Mouse (Mus musculus) heart, embryonic 14.5 days (tissue): ENCODE measurements around the gene Plcl1. TPM values are rescaled to one million over a fixed set of nuclear protein-coding genes. Genes with fewer than 3 reads are reported as not detected.
"Not testable (repeated sequence)": the region's sequence is repeated elsewhere in the genome, so short reads cannot be mapped to it uniquely, and the experiment has no call there.

ENCODE experiments used
- ATAC-seq: fragments of 200-750 bp; cut with Nextera tagmentation; 2 replicates; pipeline ENCODE4 v1.8.0; 2017; ENCODE audit warnings: low read depth, moderate TSS enrichment; ENCODE audit not compliant: insufficient number of reproducible peaks, insufficient read depth, low FRiP score
- H3K27ac ChIP-seq, 2 experiments: fragments of 200-500 bp in 1 of 2; fragments of 300-500 bp in 1 of 2; sonication (generic) in 1 of 2; replicated peaks in 1 of 2; 2 replicates each; pipeline ENCODE4 v1.5.1; 2012 to 2014; ENCODE audit warnings: low read depth in 2 of 2, low read length in 2 of 2, control low read depth in 1 of 2, mild to moderate bottlenecking in 1 of 2, mixed read lengths in 1 of 2; ENCODE audit not compliant: control insufficient read depth in 1 of 2, insufficient read depth in 1 of 2
- H3K27me3 ChIP-seq: fragments of 300-500 bp; sonication (generic); 2 replicates; pipeline ENCODE4 v1.6.1; 2014; ENCODE audit warnings: mild to moderate bottlenecking, low read length, control low read depth; ENCODE audit not compliant: control insufficient read depth, insufficient read depth
- H3K36me3 ChIP-seq: fragments of 300-500 bp; sonication (generic); 2 replicates; pipeline ENCODE4 v1.6.1; 2014; ENCODE audit warnings: mild to moderate bottlenecking, control low read depth, low read length, mixed read lengths; ENCODE audit not compliant: control insufficient read depth, insufficient read depth
- H3K4me1 ChIP-seq, 2 experiments: fragments of 200-500 bp in 1 of 2; fragments of 300-500 bp in 1 of 2; sonication (generic) in 1 of 2; 2 replicates each; pipeline ENCODE4 v1.6.1; 2012 to 2014; ENCODE audit warnings: low read length in 2 of 2, control low read depth in 1 of 2, mixed read lengths in 1 of 2; ENCODE audit not compliant: control insufficient read depth in 2 of 2, insufficient read depth in 2 of 2
- H3K4me2 ChIP-seq: fragments of 300-500 bp; sonication (generic); 2 replicates; pipeline ENCODE4 v1.6.1; 2014; ENCODE audit warnings: mild to moderate bottlenecking, low read length
- H3K4me3 ChIP-seq, 2 experiments: fragments of 200-500 bp in 1 of 2; fragments of 300-500 bp in 1 of 2; sonication (generic) in 1 of 2; 2 replicates each; pipeline ENCODE4 v1.5.1; 2012 to 2014; ENCODE audit warnings: low read length in 2 of 2, mild to moderate bottlenecking in 2 of 2, control low read depth in 1 of 2, low read depth in 1 of 2, moderate library complexity in 1 of 2; ENCODE audit not compliant: control insufficient read depth in 1 of 2, insufficient read depth in 1 of 2
- H3K9ac ChIP-seq: fragments of 300-500 bp; sonication (generic); 2 replicates; pipeline ENCODE4 v1.6.1; 2014; ENCODE audit warnings: mild to moderate bottlenecking, low read length
- H3K9me3 ChIP-seq: fragments of 300-500 bp; sonication (generic); 2 replicates; pipeline ENCODE4 v1.6.1; 2016; ENCODE audit warnings: low read length, control low read depth; ENCODE audit not compliant: control insufficient read depth
- WGBS: fragments of 180-500 bp; shearing (Covaris S2); extraction: QIAGEN DNeasy Blood & Tissue Kit; methylation state at CpG from one replicate; pipeline ENCODE4 v1.1.7; 2014; 5-methylcytosine and 5-hydroxymethylcytosine counted together
- polyA plus RNA-seq: library from polyadenylated mRNA; unstranded; fragments of >200 nt; fragmentation: Nextera tagmentation; extraction: Ambion mirVana; gene quantifications from 2 replicates; pipeline ENCODE4 v1.2.1, GENCODE M21; 2014

The Plcl1 gene
- polyA plus RNA-seq, 1 experiment from 2014 or later = 1.2 TPM

DNA sequence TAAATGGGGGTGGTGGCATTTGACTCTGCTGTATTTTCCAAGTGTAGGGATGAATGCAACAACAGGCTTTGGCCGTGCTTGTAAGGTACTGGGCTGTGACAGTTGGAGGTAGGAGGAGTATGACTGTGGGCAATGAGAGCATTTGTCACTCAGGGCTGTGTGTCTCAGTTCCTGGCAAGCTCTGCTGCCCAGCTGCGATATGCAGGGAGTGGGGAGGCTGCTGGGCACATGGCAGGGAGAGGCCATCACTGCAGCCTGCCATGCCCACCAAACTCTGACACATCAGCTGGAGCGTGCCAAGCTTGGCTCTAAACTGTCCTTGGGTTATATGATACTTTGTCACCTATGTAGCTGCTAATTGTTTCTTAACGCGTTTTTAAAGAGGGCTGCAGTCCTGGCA is 48.4 kb downstream of the Plcl1 start:
- Histone ChIP-seq H3K4me1 (peaks cover 0 to 2% of the 10 kb centered on the region in 2 experiments; a peak in 1 of 4 replicates), H3K9ac (no peak overlapping the region), H3K4me2 (no peak overlapping the region), H3K9me3 (no peaks in the 10 kb centered on the region), H3K27ac (no peak overlapping the region), H3K4me3 (no peak overlapping the region), H3K27me3 (no peaks in the 10 kb centered on the region), H3K36me3 (no peaks in the 10 kb centered on the region)
- WGBS = 63% methylated on average over 5 of the region's 5 CpGs
- ATAC-seq = no peak

DNA sequence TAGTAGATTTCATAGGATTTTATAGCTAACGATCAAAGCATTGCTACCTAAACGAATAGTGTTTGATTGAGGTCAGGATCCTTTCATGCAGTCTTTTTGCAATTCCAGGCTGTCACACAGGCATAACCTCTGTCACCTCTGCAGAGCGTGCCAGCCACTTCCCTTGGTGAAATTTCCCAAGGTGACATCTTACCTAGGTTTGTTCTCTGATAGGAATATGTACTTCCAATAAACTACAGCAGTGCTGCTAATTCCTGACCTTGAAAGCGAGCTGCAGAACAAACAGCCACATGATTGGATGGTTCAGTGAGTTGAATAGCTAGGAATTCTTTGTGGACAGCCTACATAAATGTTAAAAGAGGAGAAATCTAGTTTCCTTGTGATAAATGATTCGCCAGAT is 56.6 kb downstream of the Plcl1 start:
- 81% methylated on average over 5 of the region's 5 CpGs for WGBS

DNA sequence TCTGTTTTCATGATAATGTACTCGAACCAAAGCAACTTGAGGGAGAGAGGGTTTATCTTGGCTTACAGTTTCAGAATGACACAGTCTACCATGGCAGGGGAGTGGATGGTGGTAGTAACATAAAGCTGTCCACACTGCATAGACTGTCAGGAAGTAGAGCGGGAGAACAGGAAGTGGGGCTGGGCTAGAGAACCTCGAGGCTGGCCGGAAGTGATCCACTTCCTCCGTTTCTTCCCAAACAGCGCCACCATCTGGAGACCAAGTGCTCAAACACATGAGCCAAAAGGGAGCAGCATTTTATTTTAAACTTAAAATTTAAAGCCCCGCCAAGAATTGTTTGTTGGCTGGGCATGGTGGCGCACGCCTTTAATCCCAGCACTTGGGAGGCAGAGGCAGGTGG is 68.0 kb downstream of the Plcl1 start:
- Histone ChIP-seq H3K27me3 (no peaks in the 10 kb centered on the region), H3K4me1 (no peaks in the 10 kb centered on the region), H3K9ac (no peak overlapping the region), H3K4me2 (no peak overlapping the region), H3K4me3 (no peak overlapping the region), H3K36me3 (no peaks in the 10 kb centered on the region), H3K27ac (no peak overlapping the region), H3K9me3 (no peaks in the 10 kb centered on the region)
- ATAC-seq = no peak
- 73% methylated on average over 9 of the region's 9 CpGs for WGBS

More for the DNA sequence above, 56.6 kb downstream of the Plcl1 start:
- no peaks in the 10 kb centered on the region for H3K36me3 ChIP-seq
- no peak overlapping the region for H3K27ac ChIP-seq
- H3K4me3 ChIP-seq = no peak overlapping the region
- no peak overlapping the region for H3K9ac ChIP-seq
- no peaks in the 10 kb centered on the region for H3K4me1 ChIP-seq
- H3K4me2 ChIP-seq = no peak overlapping the region
- no peak for ATAC-seq
- no peaks in the 10 kb centered on the region for H3K9me3 ChIP-seq
- H3K27me3 ChIP-seq = no peaks in the 10 kb centered on the region

DNA sequence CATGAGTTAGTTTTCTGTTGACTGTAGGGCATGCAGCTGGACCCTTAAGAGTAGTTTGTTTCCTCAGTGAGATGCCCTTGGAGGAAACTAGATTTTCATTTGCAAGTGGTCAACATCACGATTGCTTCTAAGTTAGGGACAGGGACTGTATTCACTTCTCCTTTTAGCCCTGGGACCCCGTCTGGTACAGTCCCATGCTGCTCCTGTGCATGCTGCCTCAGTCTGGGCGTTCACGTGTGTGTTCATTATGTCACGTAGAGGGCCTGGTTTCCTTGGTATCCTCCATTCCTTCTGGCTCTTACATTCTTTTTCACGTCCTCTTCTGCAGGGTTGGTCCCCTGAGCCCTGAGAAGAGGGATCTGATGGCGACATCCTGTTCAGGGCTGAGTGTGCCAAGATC is 69.3 kb downstream of the Plcl1 start:
- Histone ChIP-seq H3K9ac (no peak overlapping the region), H3K4me3 (no peak overlapping the region), H3K4me1 (no peaks in the 10 kb centered on the region), H3K27ac (no peak overlapping the region), H3K4me2 (no peak overlapping the region), H3K36me3 (no peaks in the 10 kb centered on the region), H3K27me3 (no peaks in the 10 kb centered on the region), H3K9me3 (no peaks in the 10 kb centered on the region)
- no peak for ATAC-seq
- WGBS = 84% methylated on average over 7 of the region's 7 CpGs

DNA sequence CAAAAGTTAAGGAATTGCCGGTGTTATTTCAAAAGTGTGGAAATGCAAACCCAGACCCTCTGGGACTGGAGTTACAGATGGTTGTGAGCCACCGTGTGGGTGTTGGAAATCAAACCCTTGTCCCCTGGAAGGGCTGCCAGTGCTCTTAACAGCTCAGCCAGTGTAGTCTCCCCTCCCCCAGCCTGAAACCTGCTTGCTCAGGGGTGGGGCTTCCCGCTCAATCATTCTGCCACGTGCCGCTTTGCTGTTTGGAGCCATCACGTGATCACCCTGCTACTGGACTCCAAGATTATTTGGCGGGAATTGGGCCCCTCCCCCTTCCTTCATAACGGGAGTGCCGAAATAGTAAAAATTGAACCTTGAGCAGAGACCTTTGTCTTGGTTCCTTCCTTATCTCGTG is 81.7 kb downstream of the Plcl1 start:
- not testable (repeated sequence) for H3K4me1 ChIP-seq, ATAC-seq, H3K27me3 ChIP-seq, H3K4me3 ChIP-seq, H3K9me3 ChIP-seq, H3K27ac ChIP-seq, H3K9ac ChIP-seq, H3K36me3 ChIP-seq, H3K4me2 ChIP-seq
- 73% methylated on average over 10 of the region's 10 CpGs for WGBS

DNA sequence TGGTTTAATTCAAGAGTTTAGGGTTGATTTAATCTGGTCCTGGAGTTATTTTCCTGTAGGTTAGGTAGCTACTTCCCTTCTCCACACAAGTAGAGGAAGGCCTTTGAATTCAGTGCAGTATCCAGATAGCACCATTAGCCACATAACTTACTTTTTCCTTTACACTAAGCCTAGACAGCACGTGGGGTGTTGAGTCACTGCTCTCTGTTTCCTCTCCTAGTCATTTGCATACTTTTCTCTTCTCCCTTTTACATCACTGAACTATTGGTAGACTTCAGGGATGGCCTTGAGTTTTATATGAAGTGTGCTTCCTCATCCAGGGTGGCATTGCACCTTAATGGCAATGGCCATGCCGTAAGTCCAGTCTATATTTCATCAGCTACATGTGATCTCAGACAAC is 82.5 kb downstream of the Plcl1 start:
- H3K27me3 ChIP-seq = no peaks in the 10 kb centered on the region
- H3K4me2 ChIP-seq = no peak overlapping the region
- no peak overlapping the region for H3K27ac ChIP-seq
- 0 out of 2 replicates have a peak, but pooled peaks cover 5% of the 10 kb centered on the region for H3K9me3 ChIP-seq
- H3K36me3 ChIP-seq = no peaks in the 10 kb centered on the region
- no peaks in the 10 kb centered on the region for H3K4me1 ChIP-seq
- 86% methylated on average over 2 of the region's 2 CpGs for WGBS
- no peak for ATAC-seq
- H3K9ac ChIP-seq = no peak overlapping the region
- no peak overlapping the region for H3K4me3 ChIP-seq

DNA sequence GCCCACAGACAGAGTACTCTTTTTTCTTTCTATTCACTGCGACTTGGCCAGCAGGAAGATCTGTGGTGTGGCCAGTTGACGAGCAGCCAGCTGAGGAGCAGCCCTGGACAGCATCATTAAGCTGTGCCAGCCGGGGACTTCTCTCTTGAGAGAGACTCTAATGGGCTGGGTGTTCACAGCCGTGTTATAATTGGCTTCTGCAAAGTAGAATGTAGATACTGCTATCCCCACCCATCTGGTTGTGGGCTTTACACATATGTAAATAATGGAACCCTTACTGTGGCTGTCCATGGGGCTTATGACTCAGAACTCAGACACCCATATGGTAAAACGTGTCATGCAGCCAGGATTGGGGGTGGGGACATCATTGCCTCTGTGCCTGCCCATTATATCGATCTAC is 83.6 kb downstream of the Plcl1 start:
- Histone ChIP-seq H3K4me3 (no peak overlapping the region), H3K9ac (no peak overlapping the region), H3K4me1 (no peaks in the 10 kb centered on the region), H3K36me3 (no peaks in the 10 kb centered on the region), H3K27ac (no peak overlapping the region), H3K4me2 (no peak overlapping the region), H3K9me3 (0 out of 2 replicates have a peak, but pooled peaks cover 1% of the 10 kb centered on the region), H3K27me3 (no peaks in the 10 kb centered on the region)
- WGBS = 33% methylated on average over 6 of the region's 6 CpGs
- ATAC-seq = no peak

DNA sequence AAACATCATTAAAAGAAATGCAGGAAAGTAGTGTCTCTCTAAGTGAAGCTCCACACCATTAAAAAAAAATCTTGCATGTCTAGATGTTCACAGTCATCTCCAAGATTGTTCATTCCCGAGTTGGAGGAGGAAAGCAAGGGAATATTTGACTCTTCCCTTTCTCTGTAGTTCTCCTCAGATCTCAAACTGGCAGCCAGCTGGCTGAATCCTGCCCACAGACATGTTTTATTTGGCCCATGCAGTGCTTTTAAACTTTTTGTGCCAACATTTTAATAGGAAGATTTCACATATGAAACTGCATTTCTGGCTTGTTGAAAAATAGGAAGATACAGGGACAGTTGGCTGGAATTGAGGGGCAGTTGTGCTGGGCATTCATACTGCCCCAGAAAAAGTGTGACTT is 94.2 kb downstream of the Plcl1 start:
- 56% methylated on average over 1 of the region's 1 CpGs for WGBS
- H3K9ac ChIP-seq = no peak overlapping the region
- H3K27ac ChIP-seq = no peak overlapping the region
- no peak overlapping the region for H3K4me2 ChIP-seq
- no peak overlapping the region for H3K4me3 ChIP-seq
- no peaks in the 10 kb centered on the region for H3K36me3 ChIP-seq
- no peaks in the 10 kb centered on the region for H3K9me3 ChIP-seq
- ATAC-seq = no peak
- H3K27me3 ChIP-seq = no peaks in the 10 kb centered on the region; the same call in 1 of the 2 replicates
- no peaks in the 10 kb centered on the region for H3K4me1 ChIP-seq
